Mouse (Mus musculus): ENCODE measurements at regions not wholly inside any gene's neighbourhood (a gene's known extent, or its start where the extent isn't known, plus 50 kb on each side); places are given as distances from the start of the nearest gene placed in this dataset.

DNA sequence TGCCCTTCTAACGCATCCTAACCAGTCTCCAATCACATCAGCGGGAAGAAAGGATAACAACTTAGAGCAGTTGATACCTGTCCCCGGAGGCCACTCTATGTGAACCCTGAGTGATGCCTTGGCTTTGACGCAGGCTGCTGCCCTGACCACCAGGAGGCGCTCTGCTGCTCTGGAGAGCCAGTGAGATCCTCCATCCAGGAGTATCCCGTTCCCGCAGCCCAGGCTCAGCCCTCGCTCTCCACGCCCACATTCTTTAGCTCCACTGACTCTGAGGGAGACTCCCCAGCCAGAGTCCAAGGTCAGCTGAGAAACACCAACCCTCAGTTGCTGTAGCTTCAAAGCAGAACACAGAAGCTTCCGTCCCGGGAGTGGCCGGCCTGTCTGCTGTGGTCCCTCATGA, 307.0 kb downstream of the Ajap1 start:
- no peak for TF ChIP-seq CTCF (IDR thresholded peaks at IDR 0.05; ENCODE audit: control insufficient read depth, insufficient read depth, low read length)
- no peak for TF ChIP-seq POLR2A (IDR thresholded peaks at IDR 0.05; ENCODE audit: borderline replicate concordance, control insufficient read depth, low read depth, low read length)
